Mouse (Mus musculus) lung, postnatal 0 days (tissue): ENCODE measurements at regions not wholly inside any gene's neighbourhood (a gene's known extent, or its start where the extent isn't known, plus 50 kb on each side); places are given as distances from the start of the nearest gene placed in this dataset.

Experiments
- CTCF ChIP-seq: IDR thresholded peaks from 2 replicates; pipeline ENCODE4 v1.5.1; 2016; ENCODE audit warnings: antibody characterized with exemption, mild to moderate bottlenecking
- EP300 ChIP-seq: IDR thresholded peaks from 2 replicates; pipeline ENCODE4 v1.6.1; 2016; ENCODE audit warnings: antibody characterized with exemption, mild to moderate bottlenecking, control low read depth

GRCm38 (mm10) chr1:77081660-77082059, 433.2 kb downstream of the Epha4 start:
- peak; percentile 68 for TF ChIP-seq CTCF
- no peak for TF ChIP-seq EP300
